Mouse (Mus musculus) MEL (cell line): Measurements from ENCODE around the gene Phf21a. TPM values are rescaled to one million over a fixed set of nuclear protein-coding genes. Genes with fewer than 3 reads are reported as not detected.
A peak's percentile ranks its signal among the peaks of the same experiment; 100 is the strongest.

Experiments used
- DNase-seq: peaks from one replicate; pipeline ENCODE4 v3.0.0; 2011; ENCODE audit warnings: low read depth, low spot score
- H3K27ac ChIP-seq: 2 replicates; pipeline ENCODE4 v1.5.1; 2012; ENCODE audit warnings: low read depth, mild to moderate bottlenecking, control low read depth, low read length, moderate library complexity; ENCODE audit not compliant: control insufficient read depth
- H3K27me3 ChIP-seq, 2 experiments: fragments of 150-350 bp in 1 of 2; sonication (generic) in 1 of 2; 2 replicates each; pipeline ENCODE4 v1.6.1; 2012; ENCODE audit warnings: low read length in 2 of 2, mild to moderate bottlenecking in 2 of 2, improper control_type of control experiment in 1 of 2, moderate library complexity in 1 of 2; ENCODE audit not compliant: insufficient read depth in 2 of 2, control insufficient read depth in 1 of 2
- H3K36me3 ChIP-seq, 2 experiments: 2 replicates each; pipeline ENCODE4 v1.6.1; 2012 to 2014; ENCODE audit warnings: low read length in 2 of 2, improper control_type of control experiment in 1 of 2, inconsistent platforms in 1 of 2, mild to moderate bottlenecking in 1 of 2; ENCODE audit not compliant: insufficient read depth in 2 of 2, control insufficient read depth in 1 of 2
- H3K4me1 ChIP-seq, 2 experiments: fragments of 150-350 bp in 1 of 2; sonication (generic) in 1 of 2; 2 replicates each; pipeline ENCODE4 v1.6.1; 2012; ENCODE audit warnings: low read length in 2 of 2, improper control_type of control experiment in 1 of 2, mild to moderate bottlenecking in 1 of 2; ENCODE audit not compliant: insufficient read depth in 2 of 2, control insufficient read depth in 1 of 2
- H3K4me3 ChIP-seq, 2 experiments: fragments of 150-350 bp in 1 of 2; sonication (generic) in 1 of 2; 2 replicates each; pipeline ENCODE4 v1.5.1; 2012; ENCODE audit warnings: low read depth in 2 of 2, low read length in 2 of 2, mild to moderate bottlenecking in 2 of 2, moderate library complexity in 2 of 2, control low read depth in 1 of 2, improper control_type of control experiment in 1 of 2; ENCODE audit not compliant: control insufficient read depth in 1 of 2, insufficient read depth in 1 of 2
- H3K79me2 ChIP-seq: 2 replicates; pipeline ENCODE4 v1.6.1; 2012; ENCODE audit warnings: mild to moderate bottlenecking, low read length, moderate library complexity; ENCODE audit not compliant: control insufficient read depth, poor library complexity, insufficient read depth
- H3K9ac ChIP-seq: 2 replicates; pipeline ENCODE4 v1.6.1; 2012; ENCODE audit warnings: low read depth, mild to moderate bottlenecking, control low read depth, low read length, moderate library complexity; ENCODE audit not compliant: control insufficient read depth, poor library complexity, severe bottlenecking
- H3K9me3 ChIP-seq: fragments of 150-350 bp; sonication (generic); replicated peaks from 2 replicates; pipeline ENCODE4 v1.6.1; 2012; ENCODE audit warnings: mild to moderate bottlenecking, low read length, improper control_type of control experiment, moderate library complexity; ENCODE audit not compliant: insufficient read depth
- E2F4 ChIP-seq: IDR thresholded peaks from 2 replicates; pipeline ENCODE4 v1.6.1; 2011; ENCODE audit warnings: low read depth, low read length, improper control_type of control experiment, borderline replicate concordance
- EP300 ChIP-seq, 2 experiments: IDR thresholded peaks; 2 replicates each; pipeline ENCODE4 v1.6.1; 2011; ENCODE audit warnings: improper control_type of control experiment in 2 of 2, low read length in 2 of 2, low read depth in 1 of 2, mild to moderate bottlenecking in 1 of 2
- ETS1 ChIP-seq: IDR thresholded peaks from 2 replicates; pipeline ENCODE4 v1.6.1; 2012; ENCODE audit warnings: low read depth, mild to moderate bottlenecking, inconsistent platforms, low read length, improper control_type of control experiment, moderate library complexity
- GATA1 ChIP-seq: IDR thresholded peaks from 2 replicates; pipeline ENCODE4 v1.6.1; 2011; ENCODE audit warnings: low read depth, low read length, improper control_type of control experiment
- MXI1 ChIP-seq: IDR thresholded peaks from 2 replicates; pipeline ENCODE4 v1.6.1; 2011; ENCODE audit warnings: mild to moderate bottlenecking, low read depth, low read length, improper control_type of control experiment
- MYB ChIP-seq: IDR thresholded peaks from 2 replicates; pipeline ENCODE4 v1.6.1; 2011; ENCODE audit warnings: mild to moderate bottlenecking, low read depth, low read length, improper control_type of control experiment
- RCOR1 ChIP-seq: IDR thresholded peaks from 2 replicates; pipeline ENCODE4 v1.6.1; 2012; ENCODE audit warnings: low read depth, mild to moderate bottlenecking, inconsistent platforms, low read length, improper control_type of control experiment
- SIN3A ChIP-seq: IDR thresholded peaks from 2 replicates; pipeline ENCODE4 v1.6.1; 2012; ENCODE audit warnings: low read length, improper control_type of control experiment, inconsistent platforms
- SMC3 ChIP-seq: IDR thresholded peaks from 2 replicates; pipeline ENCODE4 v1.6.1; 2011; ENCODE audit warnings: low read depth, low read length, improper control_type of control experiment
- TBP ChIP-seq: IDR thresholded peaks from 2 replicates; pipeline ENCODE4 v1.8.0; 2011; ENCODE audit warnings: low read depth, low read length, improper control_type of control experiment
- TCF12 ChIP-seq: IDR thresholded peaks from 2 replicates; pipeline ENCODE4 v1.6.1; 2014; ENCODE audit warnings: low read depth, mild to moderate bottlenecking, inconsistent platforms, low read length, improper control_type of control experiment, moderate library complexity
- ZC3H11A ChIP-seq: IDR thresholded peaks from 2 replicates; pipeline ENCODE4 v1.6.1; 2012; ENCODE audit warnings: low read depth, mild to moderate bottlenecking, inconsistent platforms, low read length, improper control_type of control experiment
- ZNF384 ChIP-seq: IDR thresholded peaks from 2 replicates; pipeline ENCODE4 v1.6.1; 2012; ENCODE audit warnings: low read depth, mild to moderate bottlenecking, inconsistent platforms, low read length, improper control_type of control experiment
- polyA plus RNA-seq, 2 experiments: library from polyadenylated mRNA; stranded (reverse) in 1 of 2; unstranded in 1 of 2; fragments of >175 nt in 1 of 2; fragments of >200 nt in 1 of 2; gene quantifications; 2 replicates each; pipeline versions ENCODE4 v1.2.1 to v1.2.4; 2012; ENCODE audit warnings: low replicate concordance in 2 of 2, low read depth in 1 of 2; ENCODE audit not compliant: insufficient read length in 2 of 2, insufficient read depth in 1 of 2, missing spikeins in 1 of 2
- total RNA-seq: library from RNA; depleted of rRNA; stranded (reverse); fragments of 300-350 nt; gene quantifications from 2 replicates; pipeline ENCODE4 v1.2.3, GENCODE M21; 2012

The Phf21a gene
- total and polyA plus RNA-seq, 3 experiments = 4.7 to 245 (median 15.6) TPM

GRCm38 (mm10) chr2:92273101-92273801 is 180.3 kb downstream of the Phf21a start:
- Histone ChIP-seq H3K4me1 (peaks cover 18 to 35% of the 10 kb centered on the region in 2 experiments), H3K9ac (peak overlapping the region; percentile 64), H3K4me3 (peak overlapping the region; percentile 59 to 77), H3K36me3 (peaks cover 0 to 28% of the 10 kb centered on the region in 2 experiments; a peak in 2 of 4 replicates), H3K79me2 (no peaks in the 10 kb centered on the region), H3K27me3 (no peaks in the 10 kb centered on the region), H3K27ac (peak overlapping the region; percentile 73), H3K9me3 (no peaks in the 10 kb centered on the region)
- TF ChIP-seq ZNF384 (no peak), ZC3H11A (no peak), MXI1 (peak; percentile 4; the same call in 1 of the 2 replicates), EP300 (IDR thresholded peaks at IDR 0.05; ENCODE audit: low read depth in 1 of 2, low read length in 2 of 2) (0 out of 4 replicates have a peak, but pooled peaks of 1 of the 2 experiments have one; percentile 29)
- DNase-seq = peak; percentile 64

- no peaks in the 10 kb centered on the region for H3K27me3 ChIP-seq
- peak; percentile 84 for DNase-seq
- peak overlapping the region; percentile 64 for H3K9ac ChIP-seq
- peak overlapping the region; percentile 59 to 77 for H3K4me3 ChIP-seq
- H3K4me1 ChIP-seq = peaks cover 19 to 38% of the 10 kb centered on the region in 2 experiments
- H3K27ac ChIP-seq = peak overlapping the region; percentile 73
- no peaks in the 10 kb centered on the region for H3K79me2 ChIP-seq
- H3K9me3 ChIP-seq = no peaks in the 10 kb centered on the region
- H3K36me3 ChIP-seq = peaks cover 0 to 29% of the 10 kb centered on the region in 2 experiments; a peak in 2 of 4 replicates
- TF ChIP-seq SIN3A (peak; percentile 44; the same call in 1 of the 2 replicates), E2F4 (no peak), ETS1 (peak; percentile 71), GATA1 (peak; percentile 42), EP300 (IDR thresholded peaks at IDR 0.05; ENCODE audit: low read depth in 1 of 2, low read length in 2 of 2) (peak in 1 of 2 experiments; percentile 60; a peak in 1 of 4 replicates), TBP (0 out of 2 replicates have a peak, but pooled peaks have one; percentile 16), MYB (no peak)
These were observed 180.9 kb downstream of the Phf21a start for GRCm38 (mm10) chr2:92273802-92274183.

- no peaks in the 10 kb centered on the region for H3K79me2 ChIP-seq
- peaks cover 0 to 22% of the 10 kb centered on the region in 2 experiments; a peak in 2 of 4 replicates for H3K36me3 ChIP-seq
- peak; percentile 24 for DNase-seq
- peak overlapping the region; percentile 59; the same call in 1 of the 2 replicates for H3K27ac ChIP-seq
- H3K4me1 ChIP-seq = peaks cover 16 to 35% of the 10 kb centered on the region in 2 experiments
- no peaks in the 10 kb centered on the region for H3K27me3 ChIP-seq
- no peak overlapping the region for H3K9ac ChIP-seq
- no peaks in the 10 kb centered on the region for H3K9me3 ChIP-seq
- TF ChIP-seq RCOR1 = peak; percentile 45; the same call in 1 of the 2 replicates
- 0 out of 2 replicates have a peak, but pooled peaks have one; percentile 8 for TF ChIP-seq GATA1
- no peak for TF ChIP-seq SMC3
- TF ChIP-seq TCF12 = peak; percentile 76; the same call in 1 of the 2 replicates
- TF ChIP-seq EP300 (IDR thresholded peaks at IDR 0.05; ENCODE audit: low read depth in 1 of 2, low read length in 2 of 2) = peak in 1 of 2 experiments; percentile 82; a peak in 2 of 4 replicates
- peak; percentile 70; the same call in 1 of the 2 replicates for TF ChIP-seq ETS1
- no peak overlapping the region for H3K4me3 ChIP-seq
These were observed 184.9 kb downstream of the Phf21a start for GRCm38 (mm10) chr2:92277787-92278186.
